Mouse (Mus musculus) liver, adult 2 months (tissue): ENCODE measurements at regions not wholly inside any gene's neighbourhood (a gene's known extent, or its start where the extent isn't known, plus 50 kb on each side); places are given as distances from the start of the nearest gene placed in this dataset.

Experiments
- CTCF ChIP-seq: fragments of 200-500 bp; IDR thresholded peaks from 2 replicates; pipeline ENCODE4 v1.5.1; 2011; ENCODE audit warnings: low read depth, low read length, control low read depth
- POLR2A ChIP-seq: fragments of 200-500 bp; IDR thresholded peaks from 2 replicates; pipeline ENCODE4 v1.6.1; 2011; ENCODE audit warnings: low read length, control low read depth; ENCODE audit not compliant: insufficient read depth; ENCODE audit errors: extremely low read depth

GRCm38 (mm10) chr12:9657199-9657766, 87.4 kb downstream of the Osr1 start:
- TF ChIP-seq POLR2A: no peak
- no peak for TF ChIP-seq CTCF
